Mouse (Mus musculus) gastrocnemius, adult 2 months (tissue): ENCODE results near the gene Apbb2. TPM values are rescaled to one million over a fixed set of nuclear protein-coding genes. Genes with fewer than 3 reads are reported as not detected.
A peak's percentile ranks its signal among the peaks of the same experiment; 100 is the strongest.

ENCODE experiments used
- DNase-seq: peaks from one replicate; pipeline ENCODE4 v3.0.0; 2022
- H3K27ac ChIP-seq: fragments of 200-600 bp; 2 replicates; pipeline ENCODE4 v1.8.1; 2022; ENCODE audit warnings: mild to moderate bottlenecking
- H3K4me3 ChIP-seq: fragments of 200-600 bp; 2 replicates; pipeline ENCODE4 v1.8.1; 2022; ENCODE audit warnings: mild to moderate bottlenecking, moderate library complexity
- CTCF ChIP-seq: fragments of 200-600 bp; IDR thresholded peaks from 2 replicates; pipeline ENCODE4 v1.8.1; 2022; ENCODE audit warnings: antibody characterized with exemption, mild to moderate bottlenecking, moderate library complexity
- intact Hi-C: fragments of 180-260 bp; cut with DNase I; formaldehyde crosslinking; loops from one replicate; pipeline ENCODE4 v1.15.1; 2025
- total RNA-seq, 2 experiments: library from RNA; stranded (reverse); gene quantifications; 2 replicates each; pipeline ENCODE4 v1.2.3; 2021

Gene Apbb2
- total RNA-seq, 2 experiments from 2014 or later = 35.9 to 43.2 TPM

GRCm38 (mm10) chr5:66521250-66521649, 97.3 kb downstream of the Apbb2 start:
- Histone ChIP-seq H3K4me3 (no peak overlapping the region), H3K27ac (no peak overlapping the region)
- DNase-seq = no peak
- TF ChIP-seq CTCF = no peak
- intact Hi-C loops = loop anchor here (5.0 kb wide), 1 partner anchor 96 kb away; the partner anchor contains the start of gene Apbb2

GRCm38 (mm10) chr5:66519511-66519910, 99.1 kb downstream of the Apbb2 start:
- no peak for TF ChIP-seq CTCF
- intact Hi-C loops = no loop called here
- Histone ChIP-seq H3K27ac (peak overlapping the region; percentile 72), H3K4me3 (no peak overlapping the region)
- no peak for DNase-seq

GRCm38 (mm10) chr5:66518411-66519006, 100.1 kb downstream of the Apbb2 start:
- no peak for TF ChIP-seq CTCF
- Histone ChIP-seq H3K4me3 (peak overlapping the region; percentile 36), H3K27ac (peak overlapping the region; percentile 72)
- intact Hi-C loops = no loop called here
- DNase-seq = peak; percentile 52

GRCm38 (mm10) chr5:66517503-66517902, 101.1 kb downstream of the Apbb2 start:
- peak; percentile 41 for DNase-seq
- intact Hi-C loops = no loop called here
- no peak for TF ChIP-seq CTCF
- Histone ChIP-seq H3K4me3 (no peak overlapping the region), H3K27ac (peak overlapping the region; percentile 72)

- Histone ChIP-seq H3K4me3 (no peak overlapping the region), H3K27ac (no peak overlapping the region)
- intact Hi-C loops = no loop called here
- DNase-seq = no peak
- no peak for TF ChIP-seq CTCF
Observed at GRCm38 (mm10) chr5:66516311-66516710, 102.3 kb downstream of the Apbb2 start.

- Histone ChIP-seq H3K4me3 (no peak overlapping the region), H3K27ac (no peak overlapping the region)
- no peak for TF ChIP-seq CTCF
- DNase-seq = no peak
- intact Hi-C loops = no loop called here
Observed at GRCm38 (mm10) chr5:66515271-66515670, 103.3 kb downstream of the Apbb2 start.

GRCm38 (mm10) chr5:66514659-66515058, 103.9 kb downstream of the Apbb2 start:
- DNase-seq = no peak
- intact Hi-C loops = no loop called here
- TF ChIP-seq CTCF = no peak
- Histone ChIP-seq H3K27ac (no peak overlapping the region), H3K4me3 (no peak overlapping the region)

- no peak for DNase-seq
- no peak for TF ChIP-seq CTCF
- Histone ChIP-seq H3K4me3 (no peak overlapping the region), H3K27ac (no peak overlapping the region; the same call in 1 of the 2 replicates)
- intact Hi-C loops = no loop called here
Observed at GRCm38 (mm10) chr5:66513412-66513811, 105.2 kb downstream of the Apbb2 start.

- intact Hi-C loops = no loop called here
- Histone ChIP-seq H3K4me3 (no peak overlapping the region), H3K27ac (no peak overlapping the region)
- no peak for TF ChIP-seq CTCF
- DNase-seq = no peak
Observed at GRCm38 (mm10) chr5:66512519-66512918, 106.1 kb downstream of the Apbb2 start.

- Histone ChIP-seq H3K27ac (no peak overlapping the region), H3K4me3 (no peak overlapping the region)
- no peak for TF ChIP-seq CTCF
- no peak for DNase-seq
- intact Hi-C loops = no loop called here
Observed at GRCm38 (mm10) chr5:66510716-66511115, 107.9 kb downstream of the Apbb2 start.

- TF ChIP-seq CTCF = no peak
- DNase-seq = no peak
- Histone ChIP-seq H3K4me3 (no peak overlapping the region), H3K27ac (peak overlapping the region; percentile 38; the same call in 1 of the 2 replicates)
- intact Hi-C loops = no loop called here
Observed at GRCm38 (mm10) chr5:66509151-66509550, 109.4 kb downstream of the Apbb2 start.

GRCm38 (mm10) chr5:66505578-66505977, 113.0 kb downstream of the Apbb2 start:
- Histone ChIP-seq H3K4me3 (no peak overlapping the region), H3K27ac (no peak overlapping the region)
- no peak for TF ChIP-seq CTCF
- DNase-seq = no peak
- intact Hi-C loops = no loop called here

- intact Hi-C loops = no loop called here
- no peak overlapping the region for H3K4me3 ChIP-seq
- DNase-seq = no peak
- no peak for TF ChIP-seq CTCF
- H3K27ac ChIP-seq = no peak overlapping the region
Observed at GRCm38 (mm10) chr5:66505071-66505470, 113.5 kb downstream of the Apbb2 start.

- Histone ChIP-seq H3K4me3 (no peak overlapping the region), H3K27ac (peak overlapping the region; percentile 65)
- DNase-seq = no peak
- intact Hi-C loops = no loop called here
- no peak for TF ChIP-seq CTCF
Observed at GRCm38 (mm10) chr5:66504434-66504747, 114.2 kb downstream of the Apbb2 start.
